Mouse (Mus musculus) neural tube, embryonic 11.5 days (tissue): ENCODE measurements around the gene Ntrk1. TPM values are rescaled to one million over a fixed set of nuclear protein-coding genes. Genes with fewer than 3 reads are reported as not detected.
A peak's percentile ranks its signal among the peaks of the same experiment; 100 is the strongest.

Experiments
- ATAC-seq: fragments of 200-750 bp; cut with Nextera tagmentation; 2 replicates; pipeline ENCODE4 v1.8.0; 2017; ENCODE audit warnings: moderate number of reproducible peaks, mild to moderate bottlenecking, moderate TSS enrichment, moderate library complexity; ENCODE audit not compliant: insufficient read depth, low FRiP score, low TSS enrichment
- DNase-seq: peaks from one replicate; pipeline ENCODE4 v3.0.0-alpha.2; 2015; ENCODE audit warnings: low spot score
- H3K27ac ChIP-seq: fragments of 300-500 bp; sonication (generic); 2 replicates; pipeline ENCODE4 v1.5.1; 2014; ENCODE audit warnings: low read depth, mild to moderate bottlenecking, low read length
- H3K27me3 ChIP-seq: fragments of 300-500 bp; sonication (generic); 2 replicates; pipeline ENCODE4 v1.6.1; 2014; ENCODE audit warnings: mild to moderate bottlenecking, low read length, mixed read lengths; ENCODE audit not compliant: control insufficient read depth, insufficient read depth
- H3K36me3 ChIP-seq: fragments of 300-500 bp; sonication (generic); 2 replicates; pipeline ENCODE4 v1.6.1; 2014; ENCODE audit warnings: mild to moderate bottlenecking, low read length, moderate library complexity, mixed read lengths; ENCODE audit not compliant: control insufficient read depth, insufficient read depth
- H3K4me1 ChIP-seq: fragments of 300-500 bp; sonication (generic); 2 replicates; pipeline ENCODE4 v1.6.1; 2014; ENCODE audit warnings: low read length, mixed read lengths; ENCODE audit not compliant: control insufficient read depth, insufficient read depth
- H3K4me2 ChIP-seq: fragments of 300-500 bp; sonication (generic); 2 replicates; pipeline ENCODE4 v1.6.1; 2014; ENCODE audit warnings: low read depth, mild to moderate bottlenecking, moderate library complexity
- H3K4me3 ChIP-seq: fragments of 300-500 bp; sonication (generic); 2 replicates; pipeline ENCODE4 v1.5.1; 2014; ENCODE audit warnings: low read depth, low read length
- H3K9ac ChIP-seq: fragments of 300-500 bp; sonication (generic); 2 replicates; pipeline ENCODE4 v1.6.1; 2014; ENCODE audit warnings: mild to moderate bottlenecking, low read length
- H3K9me3 ChIP-seq: fragments of 300-500 bp; sonication (generic); 2 replicates; pipeline ENCODE4 v1.6.1; 2016; ENCODE audit warnings: low read length; ENCODE audit not compliant: control insufficient read depth
- WGBS: fragments of 180-500 bp; shearing (Covaris S2); extraction: QIAGEN DNeasy Blood & Tissue Kit; methylation state at CpG from one replicate; pipeline ENCODE4 v1.1.7; 2014; 5-methylcytosine and 5-hydroxymethylcytosine counted together
- polyA plus RNA-seq: library from polyadenylated mRNA; unstranded; fragments of >200 nt; fragmentation: Nextera tagmentation; extraction: Ambion mirVana; gene quantifications from 2 replicates; pipeline ENCODE4 v1.2.1, GENCODE M21; 2014

Ntrk1 gene
- polyA plus RNA-seq, 1 experiment from 2014 or later: 20.4 TPM

DNA sequence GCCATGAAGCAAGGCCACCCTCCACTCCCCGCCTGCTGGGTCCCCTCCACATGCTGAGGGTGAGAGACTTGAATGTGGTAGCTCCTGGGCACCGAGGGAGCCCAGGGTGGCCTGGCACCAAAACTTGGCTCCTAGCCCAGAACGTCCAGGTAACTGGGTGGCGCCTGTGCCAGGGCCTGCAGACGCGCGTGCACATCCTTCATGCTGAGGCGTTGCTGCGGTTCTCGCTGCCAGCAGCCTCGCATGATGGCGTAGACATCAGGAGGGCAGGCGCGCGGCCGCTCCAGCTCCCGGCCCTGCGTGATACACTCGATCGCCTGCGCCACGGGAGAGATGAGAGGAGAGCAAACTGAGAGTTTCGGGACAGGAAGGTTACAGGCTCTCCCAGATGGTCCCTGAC is 16.7 kb downstream of the Ntrk1 start:
- H3K27me3 ChIP-seq: 0 out of 2 replicates have a peak, but pooled peaks cover 2% of the 10 kb centered on the region
- no peak overlapping the region for H3K4me3 ChIP-seq
- DNase-seq (no peak), ATAC-seq (no peak)
- no peaks in the 10 kb centered on the region for H3K9me3 ChIP-seq
- H3K27ac ChIP-seq: no peak overlapping the region
- peaks cover 13% of the 10 kb centered on the region for H3K4me1 ChIP-seq
- WGBS: 68% methylated on average over 23 of the region's 23 CpGs
- H3K4me2 ChIP-seq: no peak overlapping the region
- no peak overlapping the region for H3K9ac ChIP-seq
- H3K36me3 ChIP-seq: no peaks in the 10 kb centered on the region

DNA sequence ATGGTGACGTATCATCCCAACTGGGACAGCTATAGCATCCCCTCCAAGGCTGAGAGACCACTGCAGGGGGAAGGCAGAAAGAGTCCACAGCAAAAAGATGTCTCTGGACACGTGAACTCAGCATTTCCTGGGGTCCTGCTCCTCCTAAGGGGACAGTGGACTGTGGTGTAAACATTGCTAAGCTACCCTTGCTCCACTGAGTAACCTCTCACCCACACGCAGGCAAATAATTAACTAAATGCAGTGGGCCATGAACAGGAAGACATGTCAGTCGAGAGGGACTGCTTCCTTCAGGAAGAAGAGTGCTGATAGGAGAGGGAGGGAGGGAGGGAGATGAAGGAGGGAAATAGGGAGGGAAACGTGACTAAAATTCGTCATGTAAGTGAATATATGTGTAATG is 23.9 kb downstream of the Ntrk1 start:
- WGBS: 46% methylated on average over 6 of the region's 6 CpGs
- no peak for ATAC-seq

DNA sequence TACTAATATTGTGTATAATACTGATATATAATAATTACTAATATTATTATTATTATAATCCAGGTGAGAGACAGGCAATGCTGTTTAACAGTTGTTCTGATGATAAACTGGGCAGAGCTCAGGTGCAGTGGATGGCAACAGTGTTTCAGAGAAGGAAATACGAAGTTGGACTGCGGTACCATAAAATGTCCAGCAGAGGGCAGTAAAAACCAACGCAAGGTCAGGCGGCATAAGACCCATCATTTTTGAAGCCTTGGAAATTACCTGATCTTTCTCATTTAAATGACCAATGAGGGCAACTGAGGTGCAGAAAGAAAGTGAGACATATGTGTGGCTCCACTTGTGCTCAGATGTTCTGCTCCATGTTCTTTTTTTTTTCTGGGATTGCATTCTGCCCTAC is 24.7 kb downstream of the Ntrk1 start:
- no peaks in the 10 kb centered on the region; the same call in none of the 2 replicates for H3K27me3 ChIP-seq
- no peak overlapping the region for H3K4me3 ChIP-seq
- ATAC-seq (no peak), DNase-seq (peak; percentile 59)
- no peak overlapping the region for H3K9ac ChIP-seq
- no peaks in the 10 kb centered on the region for H3K9me3 ChIP-seq
- no peaks in the 10 kb centered on the region for H3K36me3 ChIP-seq
- 2% methylated on average over 4 of the region's 4 CpGs for WGBS
- peaks cover under 1% of the 10 kb centered on the region; the same call in 1 of the 2 replicates for H3K4me1 ChIP-seq
- H3K27ac ChIP-seq: no peak overlapping the region
- H3K4me2 ChIP-seq: no peak overlapping the region

More for the DNA sequence above, 23.9 kb downstream of the Ntrk1 start:
- Histone ChIP-seq H3K9ac (no peak overlapping the region), H3K4me3 (no peak overlapping the region), H3K36me3 (no peaks in the 10 kb centered on the region), H3K27ac (no peak overlapping the region), H3K4me2 (no peak overlapping the region), H3K9me3 (no peaks in the 10 kb centered on the region), H3K27me3 (no peaks in the 10 kb centered on the region; the same call in none of the 2 replicates), H3K4me1 (peaks cover 6% of the 10 kb centered on the region; the same call in 1 of the 2 replicates)
- DNase-seq: no peak

DNA sequence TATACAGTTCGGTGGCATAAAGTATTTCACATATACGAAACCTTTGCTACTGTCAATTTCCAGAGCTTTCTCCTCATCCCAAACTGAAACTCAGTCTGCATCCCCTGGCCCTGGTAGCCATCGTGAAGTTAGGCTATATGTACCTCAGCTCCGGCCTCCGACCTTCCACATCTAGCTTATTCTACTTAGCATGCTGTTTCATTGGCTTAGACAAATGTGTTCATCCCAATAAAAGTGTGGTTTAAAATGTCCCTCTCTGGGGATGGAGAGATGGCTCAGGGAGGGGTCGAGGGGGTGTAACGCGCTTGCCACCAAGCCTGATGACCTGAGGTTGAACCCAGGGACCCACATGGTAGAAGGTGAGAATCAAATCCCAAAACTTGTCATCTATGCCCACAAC is 25.5 kb downstream of the Ntrk1 start:
- Histone ChIP-seq H3K9me3 (no peaks in the 10 kb centered on the region), H3K36me3 (no peaks in the 10 kb centered on the region), H3K4me1 (no peaks in the 10 kb centered on the region; the same call in 1 of the 2 replicates), H3K27me3 (no peaks in the 10 kb centered on the region; the same call in none of the 2 replicates), H3K27ac (no peak overlapping the region), H3K4me3 (no peak overlapping the region), H3K4me2 (no peak overlapping the region), H3K9ac (no peak overlapping the region)
- ATAC-seq: no peak
- 83% methylated on average over 8 of the region's 8 CpGs for WGBS
- no peak for DNase-seq

DNA sequence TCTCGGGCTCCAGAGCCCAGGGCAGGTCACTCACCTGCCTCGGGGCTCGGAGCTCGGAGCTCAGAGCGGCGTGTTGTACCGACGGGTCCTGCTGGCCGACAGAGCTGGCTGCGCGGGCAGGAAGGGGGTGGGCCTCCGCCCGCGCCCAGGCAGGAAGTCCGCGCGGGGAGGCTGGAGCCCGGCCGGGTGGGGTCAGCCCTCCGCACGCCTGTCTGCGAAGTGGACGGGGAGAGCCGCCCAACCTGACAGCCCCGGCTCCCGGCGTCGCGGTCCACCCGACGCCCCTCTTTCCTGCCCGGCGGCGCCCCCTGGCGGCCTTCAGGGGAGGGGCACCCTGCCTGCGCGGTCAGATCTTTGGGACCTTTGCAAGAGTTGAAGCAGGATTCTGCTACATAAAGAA is 26.1 kb downstream of the Ntrk1 start:
- 5% methylated on average over 26 of the region's 37 CpGs for WGBS
- DNase-seq (peak; percentile 85), ATAC-seq (no peak)
- H3K4me3 ChIP-seq: peak overlapping the region; percentile 27
- no peaks in the 10 kb centered on the region; the same call in 1 of the 2 replicates for H3K4me1 ChIP-seq
- peak overlapping the region; percentile 42 for H3K4me2 ChIP-seq
- H3K27me3 ChIP-seq: no peaks in the 10 kb centered on the region; the same call in none of the 2 replicates
- peak overlapping the region; percentile 40 for H3K9ac ChIP-seq
- no peaks in the 10 kb centered on the region for H3K9me3 ChIP-seq
- no peaks in the 10 kb centered on the region for H3K36me3 ChIP-seq
- no peak overlapping the region for H3K27ac ChIP-seq

DNA sequence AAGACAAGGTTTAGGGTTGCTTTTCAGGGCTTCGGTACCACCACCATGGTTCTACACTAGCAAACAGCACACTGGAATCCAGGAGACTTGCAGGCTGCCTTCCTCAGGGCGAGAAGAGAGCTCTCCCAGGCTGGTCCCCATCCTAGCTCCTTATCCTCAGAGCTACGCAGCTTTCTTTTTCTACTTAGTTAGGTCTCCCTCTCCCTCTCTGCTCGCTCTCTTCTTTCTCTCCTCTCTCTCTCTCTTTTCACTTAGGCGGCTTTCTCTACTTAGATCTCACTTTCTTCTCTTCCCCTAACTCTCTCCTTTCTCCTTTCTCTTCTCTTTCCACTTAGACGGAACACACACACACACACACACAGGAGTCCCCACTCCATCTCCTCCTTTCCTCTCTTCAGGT is 26.5 kb downstream of the Ntrk1 start:
- H3K27me3 ChIP-seq: no peaks in the 10 kb centered on the region; the same call in none of the 2 replicates
- ATAC-seq (no peak), DNase-seq (no peak)
- no peaks in the 10 kb centered on the region for H3K36me3 ChIP-seq
- peak overlapping the region; percentile 27 for H3K4me3 ChIP-seq
- no peaks in the 10 kb centered on the region for H3K9me3 ChIP-seq
- H3K4me1 ChIP-seq: peaks cover under 1% of the 10 kb centered on the region
- peak overlapping the region; percentile 40 for H3K9ac ChIP-seq
- no peak overlapping the region for H3K27ac ChIP-seq
- H3K4me2 ChIP-seq: peak overlapping the region; percentile 42
- WGBS: 58% methylated on average over 6 of the region's 6 CpGs

DNA sequence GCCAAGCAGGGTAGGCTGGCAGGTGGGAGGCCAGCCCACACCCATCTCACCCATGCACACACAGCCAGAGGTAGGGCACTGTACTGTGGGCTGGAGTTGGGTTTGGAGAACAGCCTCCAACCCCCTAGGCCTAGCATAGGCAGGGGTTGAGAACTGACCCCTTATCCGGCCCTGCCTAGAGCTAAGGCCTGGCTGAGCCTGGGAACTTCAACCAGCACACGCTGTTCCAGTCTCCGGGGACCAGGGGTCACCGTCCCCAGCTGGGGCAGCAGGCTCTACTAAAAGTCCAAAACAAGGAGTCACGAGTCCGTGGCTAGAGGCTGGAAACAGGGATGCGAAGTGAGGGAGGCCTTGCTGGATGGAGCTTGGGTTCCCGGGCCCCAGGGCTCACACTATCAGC is 27.2 kb downstream of the Ntrk1 start:
- ATAC-seq: no peak
- peaks cover 5% of the 10 kb centered on the region for H3K4me1 ChIP-seq
- H3K4me3 ChIP-seq: peak overlapping the region; percentile 27; the same call in 1 of the 2 replicates
- peak overlapping the region; percentile 26; the same call in 1 of the 2 replicates for H3K4me2 ChIP-seq
- H3K9ac ChIP-seq: no peak overlapping the region
- WGBS: 63% methylated on average over 8 of the region's 8 CpGs
- no peaks in the 10 kb centered on the region for H3K36me3 ChIP-seq
- no peaks in the 10 kb centered on the region; the same call in none of the 2 replicates for H3K27me3 ChIP-seq
- H3K9me3 ChIP-seq: no peaks in the 10 kb centered on the region
- no peak overlapping the region for H3K27ac ChIP-seq
- no peak for DNase-seq

DNA sequence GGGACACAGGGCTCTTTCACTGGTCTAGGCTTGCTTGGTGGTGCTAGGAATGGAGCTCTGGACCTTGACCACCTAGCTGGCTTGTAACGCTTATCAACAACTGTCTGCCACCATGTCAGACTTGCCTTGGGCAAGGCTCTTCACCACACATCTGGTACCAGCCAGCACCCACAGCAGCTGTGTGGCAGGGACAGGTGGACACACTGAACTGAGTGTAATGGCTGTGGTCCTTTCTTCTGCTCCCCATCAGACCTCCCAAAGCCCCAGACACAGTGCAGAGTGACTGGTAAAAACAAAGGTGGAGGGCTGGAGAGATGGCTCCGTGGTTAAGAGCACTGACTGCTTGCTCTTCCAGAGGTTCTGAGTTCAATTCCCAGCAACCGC is 28.7 kb downstream of the Ntrk1 start:
- no peak for ATAC-seq
- Histone ChIP-seq H3K9me3 (no peaks in the 10 kb centered on the region), H3K4me2 (no peak overlapping the region), H3K27ac (no peak overlapping the region), H3K9ac (no peak overlapping the region), H3K36me3 (no peaks in the 10 kb centered on the region), H3K4me3 (no peak overlapping the region), H3K27me3 (no peaks in the 10 kb centered on the region; the same call in none of the 2 replicates), H3K4me1 (peaks cover 5% of the 10 kb centered on the region)
- DNase-seq: no peak
- 87% methylated on average over 3 of the region's 3 CpGs for WGBS

DNA sequence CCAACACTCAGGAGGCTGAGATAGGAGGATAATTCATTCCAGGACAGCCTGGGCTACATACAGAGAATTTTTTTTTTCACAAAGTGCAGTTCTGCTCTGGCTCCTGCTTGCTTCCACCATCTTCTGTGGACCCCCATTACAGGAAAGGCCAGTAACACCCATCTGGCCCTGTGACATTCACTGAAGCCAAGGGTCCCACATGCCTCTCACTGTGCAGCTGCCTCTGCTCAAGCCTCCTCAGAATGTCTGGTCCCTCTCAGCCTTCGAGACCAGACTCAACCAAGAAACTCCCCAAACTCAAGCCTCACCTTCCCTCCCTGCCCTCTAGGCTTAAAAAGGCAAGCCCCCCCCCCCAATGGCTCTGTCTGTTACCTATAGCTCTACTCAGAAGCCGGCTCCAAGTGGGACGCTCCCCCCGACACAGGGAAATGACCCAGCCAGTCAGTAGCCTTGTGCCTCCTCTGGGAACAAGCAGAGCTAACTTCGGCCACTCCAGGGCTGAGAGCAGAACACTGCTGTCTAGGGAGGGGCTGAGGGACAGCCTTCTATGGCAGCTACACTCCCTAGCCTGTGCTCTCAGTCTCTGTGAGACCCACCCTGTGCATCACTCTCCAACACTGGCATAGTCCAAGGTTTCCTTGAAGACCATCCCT is 29.2 kb downstream of the Ntrk1 start:
- no peak overlapping the region for H3K9ac ChIP-seq
- H3K9me3 ChIP-seq: no peaks in the 10 kb centered on the region
- H3K27me3 ChIP-seq: no peaks in the 10 kb centered on the region; the same call in none of the 2 replicates
- peaks cover 5% of the 10 kb centered on the region for H3K4me1 ChIP-seq
- H3K36me3 ChIP-seq: no peaks in the 10 kb centered on the region
- H3K4me3 ChIP-seq: no peak overlapping the region
- no peak overlapping the region for H3K27ac ChIP-seq
- no peak overlapping the region for H3K4me2 ChIP-seq
- WGBS: 78% methylated on average over 5 of the region's 5 CpGs
- ATAC-seq: no peak
- DNase-seq: no peak
